Comparison of ENCODE assay signal across 20 mouse cellular contexts in the genomic region with DNA sequence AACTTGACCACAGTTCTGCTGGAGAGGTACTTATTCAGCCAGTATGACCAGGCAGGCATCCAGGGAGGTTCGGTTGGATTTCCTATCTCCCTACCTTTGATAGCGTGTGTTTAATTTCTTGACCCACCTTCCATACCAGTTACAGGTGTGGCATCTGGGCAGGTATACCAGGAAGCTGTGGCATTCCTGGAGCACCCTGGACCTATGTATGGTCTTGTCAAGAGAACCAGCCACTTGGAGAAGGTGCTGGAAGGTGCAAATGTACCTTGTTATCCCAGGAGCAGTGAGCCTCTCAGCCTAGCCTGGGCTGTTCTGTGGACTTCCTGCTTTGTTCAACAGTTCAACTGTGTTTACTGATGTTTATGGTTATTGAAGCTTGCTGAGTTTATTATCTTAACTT.
A peak's percentile ranks its signal among the peaks of the same experiment; 100 is the strongest.
DNase-seq lines count a peak whose midpoint lies in the region; ATAC-seq and TF ChIP-seq lines count a peak whose summit lies in the region.
"Had no signal": no experiment of that assay in that cellular context is flagged by ENCODE, and none has a peak within 500 bp of the region (broad histone marks: within the 10 kb centered on the region; RNA-seq: fewer than 3 reads in every experiment).

No protein-coding gene starts in this region.

- TF ChIP-seq POLR2A in thymus, adult 2 months (IDR thresholded peaks at IDR 0.05; ENCODE audit: control insufficient read depth, extremely low read depth, insufficient read depth, low read length, poor library complexity): no peak

- TF ChIP-seq EP300 in stomach, postnatal 0 days (optimal IDR thresholded peaks at IDR 0.05): no peak

- H3K27me3 ChIP-seq in intestine, postnatal 0 days (replicated peaks; ENCODE audit: control insufficient read depth, insufficient read depth, low read length): no peaks in the 10 kb centered on the region
- no peaks in the 10 kb centered on the region for H3K27me3 ChIP-seq in lung, embryonic 15.5 days
- no peaks in the 10 kb centered on the region for H3K27me3 ChIP-seq in stomach, postnatal 0 days (ENCODE audit: control insufficient read depth, insufficient read depth, low read length)
- no peaks in the 10 kb centered on the region for H3K27me3 ChIP-seq in thymus, adult 2 months (ENCODE audit: control insufficient read depth, insufficient read depth, low read length)
- H3K27me3 ChIP-seq: forebrain, embryonic 13.5 days; liver, embryonic 13.5 days; neural tube, embryonic 13.5 days had no signal

- peak; percentile 77 for DNase-seq in lung, postnatal 36 days
- DNase-seq in stomach, postnatal 0 days (ENCODE audit: low spot score): peak; percentile 66
- DNase-seq in thymus, adult 2 months: no peak
- DNase-seq in T-cell, adult 2 months (ENCODE audit: low spot score): no peak
- no peak for DNase-seq in spleen, postnatal 14 days (ENCODE audit: low spot score in 2 of 2)
- DNase-seq: adrenal gland, postnatal 10 days; cerebellum, adult 2 months; kidney, adult 8-10 months; kidney, postnatal 10 days; liver, embryonic 13.5 days; retina, postnatal 1 day; thymus, postnatal 14 days had no signal

- peaks cover 9% of the 10 kb centered on the region; the same call in 1 of the 2 replicates for H3K4me1 ChIP-seq in intestine, postnatal 0 days (replicated peaks; ENCODE audit: control insufficient read depth, insufficient read depth, low read length)
- 0 out of 2 replicates have a peak, but pooled peaks cover 7% of the 10 kb centered on the region for H3K4me1 ChIP-seq in lung, embryonic 15.5 days
- no peaks in the 10 kb centered on the region for H3K4me1 ChIP-seq in stomach, postnatal 0 days (replicated peaks; ENCODE audit: control insufficient read depth, insufficient read depth)
- H3K4me1 ChIP-seq in thymus, adult 2 months (replicated peaks; ENCODE audit: control insufficient read depth, insufficient read depth, low read length): no peaks in the 10 kb centered on the region
- H3K4me1 ChIP-seq: forebrain, embryonic 13.5 days; liver, embryonic 13.5 days; neural tube, embryonic 13.5 days had no signal

- H3K4me3 ChIP-seq in intestine, postnatal 0 days (ENCODE audit: low read depth, low read length): no peak overlapping the region
- H3K4me3 ChIP-seq in lung, embryonic 15.5 days: no peak overlapping the region
- H3K4me3 ChIP-seq in stomach, postnatal 0 days (ENCODE audit: low read depth, low read length): no peak overlapping the region
- no peak overlapping the region for H3K4me3 ChIP-seq in thymus, adult 2 months (ENCODE audit: control insufficient read depth, insufficient read depth, low read length)
- H3K4me3 ChIP-seq: forebrain, embryonic 13.5 days; liver, embryonic 13.5 days; myocyte; neural tube, embryonic 13.5 days had no signal

- peak overlapping the region; percentile 80 for H3K27ac ChIP-seq in intestine, postnatal 0 days (ENCODE audit: low read depth, low read length)
- no peak overlapping the region; the same call in 1 of the 2 replicates for H3K27ac ChIP-seq in lung, embryonic 15.5 days
- peak overlapping the region; percentile 65 for H3K27ac ChIP-seq in stomach, postnatal 0 days (replicated peaks)
- no peak overlapping the region for H3K27ac ChIP-seq in thymus, adult 2 months (ENCODE audit: control insufficient read depth, insufficient read depth, low read length)
- H3K27ac ChIP-seq: forebrain, embryonic 13.5 days; hindbrain, postnatal 0 days; liver, embryonic 13.5 days; macrophage; neural tube, embryonic 13.5 days had no signal

- H3K4me2 ChIP-seq in intestine, postnatal 0 days (replicated peaks; ENCODE audit: low read depth): no peak overlapping the region
- H3K4me2 ChIP-seq in lung, embryonic 15.5 days: no peak overlapping the region
- no peak overlapping the region for H3K4me2 ChIP-seq in stomach, postnatal 0 days (replicated peaks; ENCODE audit: low read depth)
- H3K4me2 ChIP-seq: forebrain, embryonic 13.5 days; liver, embryonic 13.5 days; neural tube, embryonic 13.5 days had no signal

- no peaks in the 10 kb centered on the region for H3K9me3 ChIP-seq in intestine, postnatal 0 days (ENCODE audit: control insufficient read depth)
- no peaks in the 10 kb centered on the region for H3K9me3 ChIP-seq in lung, embryonic 15.5 days
- no peaks in the 10 kb centered on the region for H3K9me3 ChIP-seq in stomach, postnatal 0 days (ENCODE audit: control insufficient read depth, low read length)
- H3K9me3 ChIP-seq: forebrain, embryonic 13.5 days; liver, embryonic 13.5 days; neural tube, embryonic 13.5 days had no signal

- no peak for TF ChIP-seq CTCF in intestine, postnatal 0 days (IDR thresholded peaks at IDR 0.05; ENCODE audit: low read depth)
- no peak for TF ChIP-seq CTCF in stomach, postnatal 0 days (IDR thresholded peaks at IDR 0.05; ENCODE audit: low read depth)
- TF ChIP-seq CTCF in thymus, adult 2 months (IDR thresholded peaks at IDR 0.05; ENCODE audit: borderline replicate concordance, control insufficient read depth, extremely low read depth, insufficient read depth, low read length, poor library complexity): no peak

- 0 out of 2 replicates have a peak overlapping the region, but pooled peaks have one; percentile 7 for H3K9ac ChIP-seq in intestine, postnatal 0 days (ENCODE audit: low read depth, low read length)
- no peak overlapping the region for H3K9ac ChIP-seq in lung, embryonic 15.5 days
- H3K9ac ChIP-seq in stomach, postnatal 0 days (ENCODE audit: low read length): no peak overlapping the region
- H3K9ac ChIP-seq: forebrain, embryonic 13.5 days; liver, embryonic 13.5 days; neural tube, embryonic 13.5 days had no signal

- WGBS in intestine, postnatal 0 days: 23% methylated on average over 2 of the region's 2 CpGs
- 61% methylated on average over 2 of the region's 2 CpGs for WGBS in lung, embryonic 15.5 days
- WGBS in stomach, postnatal 0 days: 57% methylated on average over 2 of the region's 2 CpGs
- WGBS in thymus, adult 2 months: 100% methylated on average over 2 of the region's 2 CpGs

- peak; percentile 86 for ATAC-seq in intestine, postnatal 0 days
- peak; percentile 62 for ATAC-seq in lung, embryonic 15.5 days (ENCODE audit: borderline replicate concordance, extremely low read depth, low FRiP score, low TSS enrichment)
- peak; percentile 89 for ATAC-seq in stomach, postnatal 0 days (ENCODE audit: low FRiP score, low TSS enrichment)
- ATAC-seq: forebrain, embryonic 13.5 days; hindbrain, postnatal 0 days; midbrain, embryonic 16.5 days had no signal

- no peaks in the 10 kb centered on the region for H3K36me3 ChIP-seq in intestine, postnatal 0 days (ENCODE audit: control insufficient read depth, insufficient read depth)
- no peaks in the 10 kb centered on the region for H3K36me3 ChIP-seq in lung, embryonic 15.5 days
- H3K36me3 ChIP-seq in stomach, postnatal 0 days (ENCODE audit: control insufficient read depth, insufficient read depth, low read length): no peaks in the 10 kb centered on the region
- H3K36me3 ChIP-seq in thymus, adult 2 months (ENCODE audit: control insufficient read depth, insufficient read depth, low read length): no peaks in the 10 kb centered on the region
- H3K36me3 ChIP-seq: liver, embryonic 13.5 days; neural tube, embryonic 13.5 days had no signal

Comparison
In these comparisons a context has a peak if more than half of its experiments do, and no peak if none do; other contexts are left out.
1. H3K27ac ChIP-seq: peak in intestine, postnatal 0 days (single experiment) and stomach, postnatal 0 days (single experiment); none in lung, embryonic 15.5 days (single experiment) and thymus, adult 2 months (single experiment).
2. DNase-seq: peak in lung, postnatal 36 days (single experiment) and stomach, postnatal 0 days (single experiment); none in thymus, adult 2 months (single experiment), T-cell, adult 2 months (single experiment) and spleen, postnatal 14 days (0 of 2).
3. Peak in every context shown above with its lines, with median percentiles within 50 percentile points of each other: ATAC-seq.